ENCODE assay signal across 9 mouse cellular contexts in genomic region chr1:66940903-66941302, GRCm38 (mm10). TPM values are rescaled to one million over a fixed set of nuclear protein-coding genes. Genes with fewer than 3 reads are reported as not detected.
DNase-seq lines count a peak whose midpoint lies in the region; ATAC-seq and TF ChIP-seq lines count a peak whose summit lies in the region.
"Had no signal": no experiment of that assay in that cellular context is flagged by ENCODE, and none has a peak within 500 bp of the region (broad histone marks: within the 10 kb centered on the region; RNA-seq: fewer than 3 reads in every experiment).

No protein-coding gene starts in this region.

- no peak overlapping the region for H3K4me2 ChIP-seq in forebrain, embryonic 13.5 days
- no peak overlapping the region for H3K4me2 ChIP-seq in forebrain, embryonic 12.5 days
- no peak overlapping the region for H3K4me2 ChIP-seq in lung, postnatal 0 days (replicated peaks; ENCODE audit: low read depth, low read length)
- 0 out of 2 replicates have a peak overlapping the region, but pooled peaks have one; percentile 1 for H3K4me2 ChIP-seq in intestine, embryonic 15.5 days (replicated peaks)

- H3K36me3 ChIP-seq in forebrain, embryonic 13.5 days (ENCODE audit: poor library complexity, severe bottlenecking): no peaks in the 10 kb centered on the region
- no peaks in the 10 kb centered on the region for H3K36me3 ChIP-seq in forebrain, embryonic 12.5 days (replicated peaks)
- H3K36me3 ChIP-seq in lung, postnatal 0 days (ENCODE audit: insufficient read depth, low read length): no peaks in the 10 kb centered on the region
- H3K36me3 ChIP-seq in intestine, embryonic 15.5 days: no peaks in the 10 kb centered on the region

- H3K27ac ChIP-seq in forebrain, embryonic 13.5 days: no peak overlapping the region
- H3K27ac ChIP-seq in forebrain, embryonic 12.5 days: no peak overlapping the region
- no peak overlapping the region for H3K27ac ChIP-seq in lung, postnatal 0 days (ENCODE audit: low read length)
- H3K27ac ChIP-seq in intestine, embryonic 15.5 days: no peak overlapping the region
- H3K27ac ChIP-seq: macrophage had no signal

- peak; percentile 63 for TF ChIP-seq CTCF in lung, postnatal 0 days (IDR thresholded peaks at IDR 0.05)

- no peaks in the 10 kb centered on the region for H3K27me3 ChIP-seq in forebrain, embryonic 13.5 days
- no peaks in the 10 kb centered on the region for H3K27me3 ChIP-seq in forebrain, embryonic 12.5 days
- H3K27me3 ChIP-seq in lung, postnatal 0 days (replicated peaks; ENCODE audit: insufficient read depth, low read length): no peaks in the 10 kb centered on the region
- no peaks in the 10 kb centered on the region for H3K27me3 ChIP-seq in intestine, embryonic 15.5 days (replicated peaks)

- ATAC-seq in forebrain, embryonic 13.5 days: 0 out of 2 replicates have a peak, but pooled peaks have one; percentile 55
- no peak for ATAC-seq in forebrain, embryonic 12.5 days (ENCODE audit: low FRiP score)
- peak; percentile 47; the same call in 1 of the 2 replicates for ATAC-seq in lung, postnatal 0 days
- peak; percentile 92 for ATAC-seq in intestine, embryonic 15.5 days

- DNase-seq in lung, postnatal 0 days (ENCODE audit: low spot score): peak; percentile 43
- no peak for DNase-seq in lung, postnatal 25 days (ENCODE audit: low spot score)
- peak; percentile 85 for DNase-seq in skeletal muscle tissue, adult 2 months (ENCODE audit: low read depth, low spot score)
- no peak for DNase-seq in layer of hippocampus, adult 11-12 months (ENCODE audit: low spot score)
- DNase-seq in ovary, postnatal 14 days (ENCODE audit: low spot score): no peak

- no peak overlapping the region for H3K4me3 ChIP-seq in forebrain, embryonic 13.5 days
- H3K4me3 ChIP-seq in forebrain, embryonic 12.5 days (replicated peaks): no peak overlapping the region
- H3K4me3 ChIP-seq in lung, postnatal 0 days (ENCODE audit: low read depth, low read length): no peak overlapping the region
- no peak overlapping the region for H3K4me3 ChIP-seq in intestine, embryonic 15.5 days (replicated peaks)

- no peaks in the 10 kb centered on the region for H3K9me3 ChIP-seq in forebrain, embryonic 13.5 days (replicated peaks)
- no peaks in the 10 kb centered on the region for H3K9me3 ChIP-seq in forebrain, embryonic 12.5 days
- no peaks in the 10 kb centered on the region for H3K9me3 ChIP-seq in lung, postnatal 0 days (ENCODE audit: low read length)
- no peaks in the 10 kb centered on the region for H3K9me3 ChIP-seq in intestine, embryonic 15.5 days

- H3K4me1 ChIP-seq in forebrain, embryonic 13.5 days: no peaks in the 10 kb centered on the region
- no peaks in the 10 kb centered on the region for H3K4me1 ChIP-seq in forebrain, embryonic 12.5 days
- H3K4me1 ChIP-seq in lung, postnatal 0 days (ENCODE audit: insufficient read depth, low read depth, low read length): no peaks in the 10 kb centered on the region
- H3K4me1 ChIP-seq in intestine, embryonic 15.5 days (replicated peaks): no peaks in the 10 kb centered on the region

- 55% methylated on average over 6 of the region's 6 CpGs for WGBS in forebrain, embryonic 13.5 days
- WGBS in forebrain, embryonic 12.5 days: 52% methylated on average over 6 of the region's 6 CpGs
- 38% methylated on average over 6 of the region's 6 CpGs for WGBS in lung, postnatal 0 days
- WGBS in intestine, embryonic 15.5 days: 21% methylated on average over 6 of the region's 6 CpGs

- no peak overlapping the region for H3K9ac ChIP-seq in forebrain, embryonic 13.5 days
- no peak overlapping the region for H3K9ac ChIP-seq in forebrain, embryonic 12.5 days
- no peak overlapping the region for H3K9ac ChIP-seq in lung, postnatal 0 days (replicated peaks; ENCODE audit: low read depth)
- H3K9ac ChIP-seq in intestine, embryonic 15.5 days: no peak overlapping the region

- TF ChIP-seq EP300 in lung, postnatal 0 days (IDR thresholded peaks at IDR 0.05): no peak

RNA-seq across cellular contexts. Expression of gene Myl1, which starts 4.3 kb away (rescaled TPM):
- 0.31 and 0.34 TPM in 2 replicates for polyA plus RNA-seq in forebrain, embryonic 13.5 days (2015; fragmentation: Nextera tagmentation; extraction: Ambion mirVana)
- 0.37 and 2.7 TPM in 2 replicates for polyA plus RNA-seq in forebrain, embryonic 12.5 days (2016; fragmentation: Nextera tagmentation; extraction: Ambion mirVana)
- 4.0 and 4.3 TPM in 2 replicates for polyA plus RNA-seq in lung, postnatal 0 days (2015; fragmentation: Nextera tagmentation; extraction: Ambion mirVana)
- polyA plus RNA-seq in intestine, embryonic 15.5 days (2015; fragmentation: Nextera tagmentation; extraction: Ambion mirVana): 9.3 and 18.1 TPM in 2 replicates
- polyA plus RNA-seq: macrophage had no signal

Comparison
In these comparisons a context has a peak if more than half of its experiments do, and no peak if none do; other contexts are left out.
1. DNase-seq: peak in lung, postnatal 0 days (single experiment) and skeletal muscle tissue, adult 2 months (single experiment); none in lung, postnatal 25 days (single experiment), layer of hippocampus, adult 11-12 months (single experiment) and ovary, postnatal 14 days (single experiment).